Mouse (Mus musculus): ENCODE results near the gene Gm21992. TPM values are rescaled to one million over a fixed set of nuclear protein-coding genes. Genes with fewer than 3 reads are reported as not detected.
A peak's percentile ranks its signal among the peaks of the same experiment; 100 is the strongest.

The Gm21992 gene
- polyA plus RNA-seq, 1 experiment, result 32.0 TPM

GRCm38 (mm10) chr19:4837049-4837448, 25.6 kb upstream of the Gm21992 start:
- H3K4me3 ChIP-seq (ENCODE audit: insufficient read depth, low read depth, low read length), result no peak overlapping the region
- peak overlapping the region; percentile 56 for H3K27ac ChIP-seq (ENCODE audit: insufficient read depth, low read depth, low read length)
- TF ChIP-seq POLR2A (IDR thresholded peaks at IDR 0.05; ENCODE audit: low read depth, low read length) (no peak), CTCF (conservative IDR thresholded peaks at IDR 0.05; ENCODE audit: insufficient read depth, insufficient read length, low read depth, low read length) (no peak)
- 82% methylated on average over 6 of the region's 6 CpGs for WGBS
- peaks cover 15% of the 10 kb centered on the region; the same call in 1 of the 2 replicates for H3K4me1 ChIP-seq (ENCODE audit: control insufficient read depth, insufficient read depth, low read length)
- no peaks in the 10 kb centered on the region for H3K36me3 ChIP-seq (ENCODE audit: control insufficient read depth, insufficient read depth, low read length)
- DNase-seq, result peak; percentile 44
- no peaks in the 10 kb centered on the region for H3K27me3 ChIP-seq (replicated peaks; ENCODE audit: control insufficient read depth, insufficient read depth, low read length)

GRCm38 (mm10) chr19:4836096-4836495, 24.7 kb upstream of the Gm21992 start:
- Histone ChIP-seq H3K4me1 (ENCODE audit: control insufficient read depth, insufficient read depth, low read length) (peaks cover 15% of the 10 kb centered on the region; the same call in 1 of the 2 replicates), H3K27me3 (replicated peaks; ENCODE audit: control insufficient read depth, insufficient read depth, low read length) (no peaks in the 10 kb centered on the region), H3K27ac (ENCODE audit: insufficient read depth, low read depth, low read length) (peak overlapping the region; percentile 56), H3K36me3 (ENCODE audit: control insufficient read depth, insufficient read depth, low read length) (no peaks in the 10 kb centered on the region), H3K4me3 (ENCODE audit: insufficient read depth, low read depth, low read length) (no peak overlapping the region)
- DNase-seq, result peak; percentile 77
- TF ChIP-seq POLR2A (IDR thresholded peaks at IDR 0.05; ENCODE audit: low read depth, low read length), result no peak
- no peak for TF ChIP-seq CTCF (conservative IDR thresholded peaks at IDR 0.05; ENCODE audit: insufficient read depth, insufficient read length, low read depth, low read length)
- WGBS, result 37% methylated on average over 2 of the region's 2 CpGs

GRCm38 (mm10) chr19:4833977-4834376, 22.6 kb upstream of the Gm21992 start:
- peaks cover 15% of the 10 kb centered on the region; the same call in 1 of the 2 replicates for H3K4me1 ChIP-seq (ENCODE audit: control insufficient read depth, insufficient read depth, low read length)
- no peak overlapping the region for H3K4me3 ChIP-seq (ENCODE audit: insufficient read depth, low read depth, low read length)
- TF ChIP-seq POLR2A (IDR thresholded peaks at IDR 0.05; ENCODE audit: low read depth, low read length), result no peak
- no peak for TF ChIP-seq CTCF (conservative IDR thresholded peaks at IDR 0.05; ENCODE audit: insufficient read depth, insufficient read length, low read depth, low read length)
- no peak for DNase-seq
- no peaks in the 10 kb centered on the region for H3K27me3 ChIP-seq (replicated peaks; ENCODE audit: control insufficient read depth, insufficient read depth, low read length)
- H3K36me3 ChIP-seq (ENCODE audit: control insufficient read depth, insufficient read depth, low read length), result no peaks in the 10 kb centered on the region
- WGBS, result 76% methylated on average over 8 of the region's 8 CpGs
- no peak overlapping the region for H3K27ac ChIP-seq (ENCODE audit: insufficient read depth, low read depth, low read length)

- Histone ChIP-seq H3K4me1 (ENCODE audit: control insufficient read depth, insufficient read depth, low read length) (peaks cover 4% of the 10 kb centered on the region), H3K27me3 (replicated peaks; ENCODE audit: control insufficient read depth, insufficient read depth, low read length) (no peaks in the 10 kb centered on the region), H3K4me3 (ENCODE audit: insufficient read depth, low read depth, low read length) (no peak overlapping the region), H3K27ac (ENCODE audit: insufficient read depth, low read depth, low read length) (no peak overlapping the region), H3K36me3 (ENCODE audit: control insufficient read depth, insufficient read depth, low read length) (no peaks in the 10 kb centered on the region)
- DNase-seq, result peak; percentile 82
- TF ChIP-seq POLR2A (IDR thresholded peaks at IDR 0.05; ENCODE audit: low read depth, low read length) (no peak), CTCF (conservative IDR thresholded peaks at IDR 0.05; ENCODE audit: insufficient read depth, insufficient read length, low read depth, low read length) (no peak)
- WGBS, result 43% methylated on average over 7 of the region's 7 CpGs
These were observed 17.7 kb upstream of the Gm21992 start for GRCm38 (mm10) chr19:4829156-4829555.

GRCm38 (mm10) chr19:4828444-4829114, 17.2 kb upstream of the Gm21992 start:
- peak; percentile 81 for DNase-seq
- no peaks in the 10 kb centered on the region for H3K27me3 ChIP-seq (replicated peaks; ENCODE audit: control insufficient read depth, insufficient read depth, low read length)
- no peaks in the 10 kb centered on the region; the same call in 1 of the 2 replicates for H3K36me3 ChIP-seq (ENCODE audit: control insufficient read depth, insufficient read depth, low read length)
- WGBS, result 41% methylated on average over 16 of the region's 16 CpGs
- peaks cover 4% of the 10 kb centered on the region for H3K4me1 ChIP-seq (ENCODE audit: control insufficient read depth, insufficient read depth, low read length)
- no peak overlapping the region for H3K4me3 ChIP-seq (ENCODE audit: insufficient read depth, low read depth, low read length)
- TF ChIP-seq CTCF (conservative IDR thresholded peaks at IDR 0.05; ENCODE audit: insufficient read depth, insufficient read length, low read depth, low read length) (no peak), POLR2A (IDR thresholded peaks at IDR 0.05; ENCODE audit: low read depth, low read length) (no peak)
- peak overlapping the region; percentile 21; the same call in 1 of the 2 replicates for H3K27ac ChIP-seq (ENCODE audit: insufficient read depth, low read depth, low read length)

GRCm38 (mm10) chr19:4820678-4821303, 9.4 kb upstream of the Gm21992 start:
- WGBS, result 18% methylated on average over 5 of the region's 5 CpGs
- TF ChIP-seq CTCF (conservative IDR thresholded peaks at IDR 0.05; ENCODE audit: insufficient read depth, insufficient read length, low read depth, low read length) (no peak), POLR2A (IDR thresholded peaks at IDR 0.05; ENCODE audit: low read depth, low read length) (no peak)
- DNase-seq, result peak; percentile 98
- Histone ChIP-seq H3K27ac (ENCODE audit: insufficient read depth, low read depth, low read length) (peak overlapping the region; percentile 72; the same call in 1 of the 2 replicates), H3K4me3 (ENCODE audit: insufficient read depth, low read depth, low read length) (no peak overlapping the region), H3K4me1 (ENCODE audit: control insufficient read depth, insufficient read depth, low read length) (peaks cover 12% of the 10 kb centered on the region), H3K36me3 (ENCODE audit: control insufficient read depth, insufficient read depth, low read length) (no peaks in the 10 kb centered on the region; the same call in 1 of the 2 replicates), H3K27me3 (replicated peaks; ENCODE audit: control insufficient read depth, insufficient read depth, low read length) (no peaks in the 10 kb centered on the region)

GRCm38 (mm10) chr19:4817182-4817835, 5.9 kb upstream of the Gm21992 start:
- Histone ChIP-seq H3K4me3 (ENCODE audit: insufficient read depth, low read depth, low read length) (no peak overlapping the region), H3K36me3 (ENCODE audit: control insufficient read depth, insufficient read depth, low read length) (no peaks in the 10 kb centered on the region), H3K27ac (ENCODE audit: insufficient read depth, low read depth, low read length) (no peak overlapping the region), H3K27me3 (replicated peaks; ENCODE audit: control insufficient read depth, insufficient read depth, low read length) (no peaks in the 10 kb centered on the region), H3K4me1 (ENCODE audit: control insufficient read depth, insufficient read depth, low read length) (peaks cover 13% of the 10 kb centered on the region)
- no peak for TF ChIP-seq POLR2A (IDR thresholded peaks at IDR 0.05; ENCODE audit: low read depth, low read length)
- no peak for TF ChIP-seq CTCF (conservative IDR thresholded peaks at IDR 0.05; ENCODE audit: insufficient read depth, insufficient read length, low read depth, low read length)
- WGBS, result 36% methylated on average over 1 of the region's 1 CpGs
- peak; percentile 55 for DNase-seq

All from kidney, adult 2 months (tissue).